Mouse (Mus musculus): ENCODE data around the gene Uxs1. TPM values are rescaled to one million over a fixed set of nuclear protein-coding genes. Genes with fewer than 3 reads are reported as not detected.

The Uxs1 gene
- 20.0 and 20.4 TPM in 2 replicates for polyA plus RNA-seq (2015; fragmentation: Nextera tagmentation; extraction: Ambion mirVana)

GRCm38 (mm10) chr1:43827763-43828194 lies at the start of gene Uxs1:
TSS of gene Uxs1 (minus strand) at chr1:43827800.
- WGBS: under 1% methylated on average over 41 of the region's 41 CpGs

GRCm38 (mm10) chr1:43877233-43877632 lies 49.6 kb upstream of the Uxs1 start:
- no peak overlapping the region for H3K4me2 ChIP-seq (ENCODE audit: low read length)
- no peaks in the 10 kb centered on the region for H3K36me3 ChIP-seq (ENCODE audit: control insufficient read depth, insufficient read depth)
- H3K4me3 ChIP-seq (replicated peaks; ENCODE audit: low read length): no peak overlapping the region
- no peaks in the 10 kb centered on the region for H3K4me1 ChIP-seq (replicated peaks; ENCODE audit: control insufficient read depth, insufficient read depth, low read length)
- ATAC-seq: peak; percentile 65; the same call in 1 of the 2 replicates
- H3K9me3 ChIP-seq (ENCODE audit: control insufficient read depth, low read length): no peaks in the 10 kb centered on the region
- H3K27me3 ChIP-seq (replicated peaks; ENCODE audit: control insufficient read depth, insufficient read depth, low read length): no peaks in the 10 kb centered on the region
- WGBS: 74% methylated on average over 6 of the region's 6 CpGs
- H3K27ac ChIP-seq (ENCODE audit: low read length): no peak overlapping the region
- H3K9ac ChIP-seq (replicated peaks; ENCODE audit: low read depth, low read length): no peak overlapping the region

More at GRCm38 (mm10) chr1:43827763-43828194, at the start of gene Uxs1:
- peak; percentile 98 for ATAC-seq
- Histone ChIP-seq H3K27ac (ENCODE audit: low read length) (peak within 1 kb of the TSS; percentile 93), H3K9ac (replicated peaks; ENCODE audit: low read depth, low read length) (peak within 1 kb of the TSS; percentile 92), H3K4me3 (replicated peaks; ENCODE audit: low read length) (peak within 1 kb of the TSS; percentile 83), H3K36me3 (ENCODE audit: control insufficient read depth, insufficient read depth) (no peaks in the 10 kb centered on the region), H3K27me3 (replicated peaks; ENCODE audit: control insufficient read depth, insufficient read depth, low read length) (no peaks in the 10 kb centered on the region), H3K9me3 (ENCODE audit: control insufficient read depth, low read length) (no peaks in the 10 kb centered on the region), H3K4me2 (ENCODE audit: low read length) (peak within 1 kb of the TSS; percentile 83), H3K4me1 (replicated peaks; ENCODE audit: control insufficient read depth, insufficient read depth, low read length) (peaks cover 30% of the 10 kb centered on the region)

- Histone ChIP-seq H3K9me3 (ENCODE audit: control insufficient read depth, low read length) (no peaks in the 10 kb centered on the region), H3K4me1 (replicated peaks; ENCODE audit: control insufficient read depth, insufficient read depth, low read length) (no peaks in the 10 kb centered on the region), H3K27me3 (replicated peaks; ENCODE audit: control insufficient read depth, insufficient read depth, low read length) (no peaks in the 10 kb centered on the region), H3K36me3 (ENCODE audit: control insufficient read depth, insufficient read depth) (no peaks in the 10 kb centered on the region), H3K27ac (ENCODE audit: low read length) (no peak overlapping the region), H3K4me3 (replicated peaks; ENCODE audit: low read length) (no peak overlapping the region), H3K9ac (replicated peaks; ENCODE audit: low read depth, low read length) (no peak overlapping the region), H3K4me2 (ENCODE audit: low read length) (no peak overlapping the region)
- ATAC-seq: no peak
These were observed 43.5 kb upstream of the Uxs1 start for GRCm38 (mm10) chr1:43871116-43871515.

GRCm38 (mm10) chr1:43868510-43868909 lies 40.9 kb upstream of the Uxs1 start:
- Histone ChIP-seq H3K9ac (replicated peaks; ENCODE audit: low read depth, low read length) (no peak overlapping the region), H3K4me3 (replicated peaks; ENCODE audit: low read length) (no peak overlapping the region), H3K36me3 (ENCODE audit: control insufficient read depth, insufficient read depth) (no peaks in the 10 kb centered on the region), H3K4me1 (replicated peaks; ENCODE audit: control insufficient read depth, insufficient read depth, low read length) (no peaks in the 10 kb centered on the region), H3K27ac (ENCODE audit: low read length) (no peak overlapping the region), H3K9me3 (ENCODE audit: control insufficient read depth, low read length) (no peaks in the 10 kb centered on the region), H3K27me3 (replicated peaks; ENCODE audit: control insufficient read depth, insufficient read depth, low read length) (no peaks in the 10 kb centered on the region), H3K4me2 (ENCODE audit: low read length) (no peak overlapping the region)
- 76% methylated on average over 1 of the region's 1 CpGs for WGBS
- ATAC-seq: no peak

GRCm38 (mm10) chr1:43864758-43865157 lies 37.2 kb upstream of the Uxs1 start:
- no peak overlapping the region for H3K9ac ChIP-seq (replicated peaks; ENCODE audit: low read depth, low read length)
- no peak overlapping the region for H3K4me2 ChIP-seq (ENCODE audit: low read length)
- H3K9me3 ChIP-seq (ENCODE audit: control insufficient read depth, low read length): no peaks in the 10 kb centered on the region
- no peaks in the 10 kb centered on the region for H3K4me1 ChIP-seq (replicated peaks; ENCODE audit: control insufficient read depth, insufficient read depth, low read length)
- H3K36me3 ChIP-seq (ENCODE audit: control insufficient read depth, insufficient read depth): no peaks in the 10 kb centered on the region
- no peaks in the 10 kb centered on the region for H3K27me3 ChIP-seq (replicated peaks; ENCODE audit: control insufficient read depth, insufficient read depth, low read length)
- no peak for ATAC-seq
- no peak overlapping the region for H3K4me3 ChIP-seq (replicated peaks; ENCODE audit: low read length)
- no peak overlapping the region for H3K27ac ChIP-seq (ENCODE audit: low read length)

GRCm38 (mm10) chr1:43862614-43863013 lies 35.0 kb upstream of the Uxs1 start:
- no peaks in the 10 kb centered on the region for H3K36me3 ChIP-seq (ENCODE audit: control insufficient read depth, insufficient read depth)
- H3K9me3 ChIP-seq (ENCODE audit: control insufficient read depth, low read length): no peaks in the 10 kb centered on the region
- H3K4me2 ChIP-seq (ENCODE audit: low read length): no peak overlapping the region
- no peaks in the 10 kb centered on the region for H3K27me3 ChIP-seq (replicated peaks; ENCODE audit: control insufficient read depth, insufficient read depth, low read length)
- ATAC-seq: no peak
- no peaks in the 10 kb centered on the region for H3K4me1 ChIP-seq (replicated peaks; ENCODE audit: control insufficient read depth, insufficient read depth, low read length)
- 94% methylated on average over 4 of the region's 4 CpGs for WGBS
- no peak overlapping the region for H3K27ac ChIP-seq (ENCODE audit: low read length)
- H3K9ac ChIP-seq (replicated peaks; ENCODE audit: low read depth, low read length): no peak overlapping the region
- no peak overlapping the region for H3K4me3 ChIP-seq (replicated peaks; ENCODE audit: low read length)

- H3K4me3 ChIP-seq (replicated peaks; ENCODE audit: low read length): no peak overlapping the region
- H3K27me3 ChIP-seq (replicated peaks; ENCODE audit: control insufficient read depth, insufficient read depth, low read length): no peaks in the 10 kb centered on the region
- H3K9me3 ChIP-seq (ENCODE audit: control insufficient read depth, low read length): no peaks in the 10 kb centered on the region
- ATAC-seq: no peak
- no peak overlapping the region for H3K9ac ChIP-seq (replicated peaks; ENCODE audit: low read depth, low read length)
- 78% methylated on average over 5 of the region's 5 CpGs for WGBS
- H3K36me3 ChIP-seq (ENCODE audit: control insufficient read depth, insufficient read depth): no peaks in the 10 kb centered on the region
- H3K27ac ChIP-seq (ENCODE audit: low read length): no peak overlapping the region
- H3K4me1 ChIP-seq (replicated peaks; ENCODE audit: control insufficient read depth, insufficient read depth, low read length): no peaks in the 10 kb centered on the region
- no peak overlapping the region for H3K4me2 ChIP-seq (ENCODE audit: low read length)
These were observed 31.4 kb upstream of the Uxs1 start for GRCm38 (mm10) chr1:43858988-43859387.

GRCm38 (mm10) chr1:43857656-43858055 lies 30.1 kb upstream of the Uxs1 start:
- Histone ChIP-seq H3K9ac (replicated peaks; ENCODE audit: low read depth, low read length) (no peak overlapping the region), H3K27ac (ENCODE audit: low read length) (no peak overlapping the region), H3K27me3 (replicated peaks; ENCODE audit: control insufficient read depth, insufficient read depth, low read length) (no peaks in the 10 kb centered on the region), H3K4me3 (replicated peaks; ENCODE audit: low read length) (no peak overlapping the region), H3K9me3 (ENCODE audit: control insufficient read depth, low read length) (no peaks in the 10 kb centered on the region), H3K4me2 (ENCODE audit: low read length) (no peak overlapping the region), H3K36me3 (ENCODE audit: control insufficient read depth, insufficient read depth) (no peaks in the 10 kb centered on the region), H3K4me1 (replicated peaks; ENCODE audit: control insufficient read depth, insufficient read depth, low read length) (no peaks in the 10 kb centered on the region)
- no peak for ATAC-seq
- WGBS: 77% methylated on average over 1 of the region's 1 CpGs

GRCm38 (mm10) chr1:43855591-43855990 lies 28.0 kb upstream of the Uxs1 start:
- no peaks in the 10 kb centered on the region for H3K9me3 ChIP-seq (ENCODE audit: control insufficient read depth, low read length)
- H3K9ac ChIP-seq (replicated peaks; ENCODE audit: low read depth, low read length): no peak overlapping the region
- H3K4me1 ChIP-seq (replicated peaks; ENCODE audit: control insufficient read depth, insufficient read depth, low read length): no peaks in the 10 kb centered on the region
- 86% methylated on average over 1 of the region's 1 CpGs for WGBS
- no peaks in the 10 kb centered on the region for H3K36me3 ChIP-seq (ENCODE audit: control insufficient read depth, insufficient read depth)
- H3K27ac ChIP-seq (ENCODE audit: low read length): no peak overlapping the region
- no peak for ATAC-seq
- H3K27me3 ChIP-seq (replicated peaks; ENCODE audit: control insufficient read depth, insufficient read depth, low read length): no peaks in the 10 kb centered on the region
- no peak overlapping the region for H3K4me2 ChIP-seq (ENCODE audit: low read length)
- H3K4me3 ChIP-seq (replicated peaks; ENCODE audit: low read length): no peak overlapping the region

GRCm38 (mm10) chr1:43843398-43843797 lies 15.8 kb upstream of the Uxs1 start:
- H3K4me3 ChIP-seq (replicated peaks; ENCODE audit: low read length): no peak overlapping the region
- no peak overlapping the region for H3K9ac ChIP-seq (replicated peaks; ENCODE audit: low read depth, low read length)
- H3K4me2 ChIP-seq (ENCODE audit: low read length): no peak overlapping the region
- H3K36me3 ChIP-seq (ENCODE audit: control insufficient read depth, insufficient read depth): no peaks in the 10 kb centered on the region
- 93% methylated on average over 2 of the region's 2 CpGs for WGBS
- ATAC-seq: no peak
- no peaks in the 10 kb centered on the region for H3K9me3 ChIP-seq (ENCODE audit: control insufficient read depth, low read length)
- no peaks in the 10 kb centered on the region for H3K4me1 ChIP-seq (replicated peaks; ENCODE audit: control insufficient read depth, insufficient read depth, low read length)
- H3K27me3 ChIP-seq (replicated peaks; ENCODE audit: control insufficient read depth, insufficient read depth, low read length): no peaks in the 10 kb centered on the region
- H3K27ac ChIP-seq (ENCODE audit: low read length): no peak overlapping the region

Data from forebrain, embryonic 16.5 days (tissue).